ENCODE assay signal across 1 mouse cellular context in the genomic region with DNA sequence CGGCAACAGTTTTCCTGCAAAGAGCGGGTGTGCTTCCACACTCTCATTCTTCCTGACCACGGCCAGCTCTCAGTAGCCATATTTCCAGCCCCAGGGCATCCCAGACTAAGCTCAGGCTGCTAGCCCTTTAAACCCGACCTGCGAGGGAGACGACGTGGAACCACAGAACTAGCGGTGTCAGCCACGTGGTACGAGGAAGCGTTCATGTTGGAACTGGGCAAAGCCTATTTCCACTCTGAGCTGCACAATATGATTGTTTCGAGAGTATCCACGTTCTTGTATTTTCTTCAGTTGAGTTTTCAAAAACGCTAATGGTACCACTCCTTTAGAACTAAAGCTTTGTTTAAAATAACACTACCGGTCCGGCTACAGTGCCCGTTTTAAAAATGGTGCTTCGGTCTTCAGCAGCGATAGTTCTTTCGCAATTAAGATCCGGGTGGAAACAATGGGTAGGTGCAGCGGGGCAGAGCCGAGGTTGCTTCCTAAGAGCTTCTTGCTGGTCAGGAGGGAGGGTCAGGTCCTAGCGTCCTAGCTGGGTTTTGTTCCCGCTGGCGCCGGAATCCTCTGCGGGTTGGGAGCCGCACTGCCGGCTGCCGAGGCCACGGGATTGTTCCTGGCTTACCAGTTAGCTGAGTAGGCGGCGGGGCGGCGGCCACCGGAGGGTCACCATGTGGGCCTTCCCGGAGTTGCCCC.
TF ChIP-seq lines count a peak whose summit lies in the region.

No protein-coding gene starts in this region.

TF ChIP-seq in CH12.LX, 34 proteins besides CTCF, POLR2A, EP300 and RAD21:
- TF ChIP-seq MYC (IDR thresholded peaks at IDR 0.05; ENCODE audit: low read depth, low read length) (peak; percentile 100), MAFK (IDR thresholded peaks at IDR 0.05; ENCODE audit: insufficient replicate concordance, low read length) (no peak), NELFE (IDR thresholded peaks at IDR 0.05; ENCODE audit: low read depth, low read length) (no peak; the same call in 1 of the 2 replicates), KAT2A (IDR thresholded peaks at IDR 0.05; ENCODE audit: insufficient replicate concordance, low read length) (peak; percentile 94; the same call in 1 of the 2 replicates), USF1 (IDR thresholded peaks at IDR 0.05; ENCODE audit: low read depth, low read length) (peak; percentile 83), RCOR1 (conservative IDR thresholded peaks at IDR 0.05; ENCODE audit: low read depth, low read length) (0 out of 2 replicates have a peak, but pooled peaks have one; percentile 47), ZNF384 (IDR thresholded peaks at IDR 0.05; ENCODE audit: low read depth, low read length) (no peak; the same call in 1 of the 2 replicates), GABPA (IDR thresholded peaks at IDR 0.05; ENCODE audit: insufficient replicate concordance, low read depth, low read length) (peak; percentile 37; the same call in 1 of the 2 replicates), HCFC1 (IDR thresholded peaks at IDR 0.05; ENCODE audit: low read depth, low read length) (peak; percentile 97), USF2 (conservative IDR thresholded peaks at IDR 0.05; ENCODE audit: low read depth, low read length) (peak; percentile 69), MXI1 (IDR thresholded peaks at IDR 0.05; ENCODE audit: low read depth, low read length) (peak; percentile 98), IRF4 (IDR thresholded peaks at IDR 0.05; ENCODE audit: low read depth, low read length) (peak; percentile 49), ZC3H11A (IDR thresholded peaks at IDR 0.05; ENCODE audit: low read depth, low read length) (no peak), E2F4 (IDR thresholded peaks at IDR 0.05; ENCODE audit: insufficient replicate concordance, low read depth, low read length) (0 out of 2 replicates have a peak, but pooled peaks have one; percentile 61), BHLHE40 (IDR thresholded peaks at IDR 0.05; ENCODE audit: low read depth, low read length) (no peak), UBTF (IDR thresholded peaks at IDR 0.05; ENCODE audit: low read depth, low read length) (peak; percentile 71; the same call in 1 of the 2 replicates), ETS1 (conservative IDR thresholded peaks at IDR 0.05; ENCODE audit: low read depth, low read length) (no peak), CHD2 (IDR thresholded peaks at IDR 0.05; ENCODE audit: low read length) (peak; percentile 67; the same call in 1 of the 2 replicates), POLR2AphosphoS2 (IDR thresholded peaks at IDR 0.05; ENCODE audit: low read depth, low read length) (no peak), PAX5 (IDR thresholded peaks at IDR 0.05; ENCODE audit: low read length) (no peak), ZKSCAN1 (IDR thresholded peaks at IDR 0.05; ENCODE audit: borderline replicate concordance, low read depth, low read length) (no peak), ZMIZ1 (IDR thresholded peaks at IDR 0.05; ENCODE audit: low read depth, low read length) (no peak), TBP (conservative IDR thresholded peaks at IDR 0.05; ENCODE audit: low read depth, low read length) (peak; percentile 79), MEF2A (IDR thresholded peaks at IDR 0.05; ENCODE audit: borderline replicate concordance, low read depth, low read length) (peak; percentile 54; the same call in 1 of the 2 replicates), ELF1 (IDR thresholded peaks at IDR 0.05; ENCODE audit: low read depth, low read length) (peak; percentile 73), MAZ (IDR thresholded peaks at IDR 0.05; ENCODE audit: low read depth, low read length) (no peak; the same call in 1 of the 2 replicates), NRF1 (IDR thresholded peaks at IDR 0.05; ENCODE audit: low read depth, low read length) (peak; percentile 80), SIN3A (IDR thresholded peaks at IDR 0.05; ENCODE audit: low read length) (peak; percentile 96), MAX (IDR thresholded peaks at IDR 0.05; ENCODE audit: low read length) (peak; percentile 99), SMC3 (IDR thresholded peaks at IDR 0.05; ENCODE audit: low read depth, low read length) (no peak), JUND (conservative IDR thresholded peaks at IDR 0.05; ENCODE audit: low read depth, low read length) (no peak), TCF12 (IDR thresholded peaks at IDR 0.05; ENCODE audit: low read depth, low read length) (peak; percentile 56; the same call in 1 of the 2 replicates), JUN (IDR thresholded peaks at IDR 0.05; ENCODE audit: insufficient read depth, low read depth, low read length) (no peak), CHD1 (IDR thresholded peaks at IDR 0.05; ENCODE audit: low read depth, low read length) (no peak)
